Mouse (Mus musculus): Measurements from ENCODE around the gene Car10.

Gene Car10

DNA sequence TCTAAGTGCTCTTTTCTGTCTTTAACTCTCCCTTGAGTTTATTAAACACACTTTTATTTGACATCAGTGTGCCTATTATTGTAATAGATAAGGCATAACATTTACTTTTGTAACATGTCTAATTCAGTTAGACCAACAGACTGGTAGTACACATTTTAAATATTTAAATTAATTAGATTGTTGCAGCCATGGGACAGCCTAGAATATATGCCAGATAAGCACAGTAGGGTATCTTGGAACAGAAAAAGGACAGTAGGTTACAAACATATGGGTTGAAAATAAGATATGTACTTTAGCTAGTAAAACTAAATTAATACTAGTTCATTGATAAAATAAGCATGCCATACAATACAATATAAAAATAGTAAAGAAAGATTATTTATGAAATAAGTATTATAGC is 74.6 kb downstream of the Car10 start:
- DNase-seq (ENCODE audit: low spot score in 2 of 2): no peak

DNA sequence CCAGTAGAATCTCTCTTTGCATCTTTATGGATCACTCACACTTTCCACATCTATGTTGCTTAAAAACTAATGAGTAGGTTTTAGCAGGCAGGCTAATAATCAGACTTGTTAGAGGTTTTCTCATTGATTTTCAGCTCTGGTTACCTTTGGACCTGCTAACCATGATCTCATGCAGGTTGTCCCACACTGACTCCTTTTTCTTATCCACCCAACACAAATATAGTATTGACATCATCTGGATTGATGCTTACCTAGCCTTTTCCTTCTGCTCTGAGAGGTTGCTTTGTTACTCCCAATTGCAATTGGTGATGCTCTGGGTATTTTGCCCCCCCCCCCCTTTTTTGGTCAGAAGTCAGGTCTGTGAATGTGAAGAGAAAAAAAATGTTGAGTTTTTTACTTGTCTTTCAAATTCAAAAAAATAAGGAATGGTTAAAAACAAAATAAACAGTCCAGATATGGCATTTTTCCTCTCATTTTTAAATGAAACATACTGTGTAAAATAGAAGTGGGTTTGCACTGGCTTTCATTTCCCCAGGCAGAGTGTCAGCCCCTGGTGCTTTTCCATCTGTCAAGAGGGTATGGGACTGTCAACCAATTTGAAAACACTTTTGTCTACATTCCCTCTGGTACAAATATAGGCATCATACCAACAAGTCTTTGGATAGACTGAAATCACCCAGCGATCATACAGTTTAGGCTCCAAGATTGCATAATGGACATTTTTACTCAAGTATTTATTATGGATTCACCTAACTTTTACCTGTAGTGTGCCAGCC is 75.9 kb downstream of the Car10 start:
- DNase-seq (ENCODE audit: low spot score in 2 of 2): no peak

DNA sequence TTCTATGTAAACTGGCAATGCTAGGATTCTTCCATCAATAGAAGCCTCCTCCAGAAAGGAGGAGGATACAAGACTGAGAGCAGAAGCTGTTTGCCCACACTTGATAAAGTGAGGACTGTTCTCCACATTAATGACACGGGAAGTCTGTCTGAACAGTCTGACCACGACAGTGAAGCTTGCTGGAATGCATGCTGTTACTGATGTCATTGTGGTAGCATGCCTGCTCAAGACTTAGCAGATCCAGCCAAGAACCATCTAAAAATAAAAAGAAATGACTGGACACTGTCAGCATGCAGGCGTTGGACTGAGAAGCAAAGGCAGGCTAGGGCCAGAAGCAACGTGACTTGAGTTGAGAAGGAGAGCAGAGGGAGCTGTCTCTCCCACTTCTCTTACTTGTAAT is 87.6 kb downstream of the Car10 start:
- DNase-seq (ENCODE audit: low spot score in 2 of 2): no peak

DNA sequence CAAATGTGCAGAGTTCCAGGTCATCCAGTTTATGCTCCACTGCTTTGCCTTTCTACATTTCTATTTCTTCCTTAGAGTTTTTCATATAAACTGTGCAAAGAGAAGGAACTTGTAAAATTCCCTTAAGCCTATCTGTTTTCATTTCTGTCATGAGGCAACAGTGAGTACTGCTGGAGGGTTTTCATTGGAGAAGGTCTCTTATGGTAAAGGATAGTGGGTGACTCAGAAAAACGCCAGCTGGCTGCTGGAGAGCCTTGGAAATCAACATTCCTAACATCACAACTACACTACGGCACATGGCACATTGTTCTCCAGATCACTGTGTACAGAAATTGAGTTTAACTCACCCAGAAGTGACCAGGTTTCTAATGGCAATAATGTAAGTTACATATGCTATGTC is 88.3 kb downstream of the Car10 start:
- DNase-seq (ENCODE audit: low spot score in 2 of 2): no peak

DNA sequence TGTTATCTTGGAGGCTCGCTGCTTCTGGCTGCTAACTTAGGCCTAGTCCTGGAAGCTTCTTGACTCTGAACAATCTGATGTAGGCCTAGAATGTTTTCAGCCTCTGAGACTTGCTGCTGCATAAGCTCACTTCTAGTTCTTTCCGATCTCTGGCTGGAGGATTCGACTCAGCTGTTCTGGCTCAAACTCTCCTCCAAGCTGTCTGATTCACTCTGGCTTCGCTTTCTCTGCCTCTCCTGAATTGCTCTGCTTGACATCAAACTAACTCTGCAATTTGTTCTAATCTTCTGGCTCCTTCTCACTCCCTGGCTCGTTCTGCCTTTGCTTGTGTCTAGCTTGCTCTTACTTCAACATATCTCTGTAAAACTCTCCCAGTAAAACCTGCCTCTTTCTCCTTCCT is 90.8 kb downstream of the Car10 start:
- DNase-seq (ENCODE audit: low spot score in 2 of 2): no peak

DNA sequence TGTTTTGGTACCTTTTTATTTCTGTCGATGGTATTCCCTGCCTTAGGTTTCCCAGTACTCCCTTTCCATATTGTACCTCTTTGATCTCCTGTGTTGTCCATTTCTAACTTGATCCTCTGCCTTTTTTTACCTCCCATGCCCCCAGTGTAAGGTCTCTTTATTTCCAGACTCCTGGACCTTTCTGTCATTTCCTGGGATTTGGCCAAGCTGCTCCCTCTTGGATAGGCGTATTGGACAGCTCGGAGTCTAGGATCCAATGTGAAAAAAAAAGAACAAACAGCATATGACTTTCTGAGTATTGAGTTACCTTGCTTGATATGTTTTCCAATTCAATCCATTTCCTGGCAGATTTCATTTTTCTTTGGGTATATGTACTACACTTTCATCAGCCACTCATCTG is 102.2 kb downstream of the Car10 start:
- DNase-seq (ENCODE audit: low spot score in 2 of 2): no peak

DNA sequence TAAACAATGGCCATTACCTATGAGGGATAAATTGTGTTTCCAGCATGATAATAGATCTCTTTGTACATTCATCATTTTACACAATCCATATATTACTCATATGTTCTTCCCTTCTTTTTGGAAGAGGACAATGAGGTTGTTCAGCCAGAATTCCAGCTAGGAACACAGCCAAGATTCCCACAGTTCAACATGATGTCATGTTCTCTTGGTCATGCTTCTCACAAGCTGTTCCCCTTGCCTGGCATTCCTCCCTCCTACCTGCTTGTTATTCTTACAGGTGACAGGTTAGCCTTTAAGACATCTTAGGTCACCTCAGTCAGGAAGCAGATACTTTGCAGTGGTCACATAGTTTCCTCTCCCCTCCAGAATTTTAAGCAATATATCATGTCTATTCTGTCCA is 119.6 kb downstream of the Car10 start:
- no peak for DNase-seq (ENCODE audit: low spot score in 2 of 2)

DNA sequence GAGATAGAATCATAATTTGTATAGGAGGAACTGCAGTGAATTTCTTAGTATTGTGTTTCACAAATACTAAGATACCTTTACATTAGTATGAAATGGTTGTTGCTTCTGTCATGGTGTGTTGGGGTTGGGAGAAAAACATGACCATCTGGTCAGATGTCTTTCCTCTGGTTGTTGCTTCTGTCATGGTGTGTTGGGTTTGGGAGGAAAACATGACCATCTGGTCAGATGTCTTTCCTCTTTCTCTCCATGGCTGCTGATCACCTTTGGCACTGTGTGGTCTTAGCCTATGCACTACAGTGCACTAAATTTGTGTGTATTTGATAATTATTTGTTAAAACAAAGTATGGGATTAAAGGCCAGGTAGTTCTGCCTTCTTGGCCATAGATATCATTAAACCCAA is 132.2 kb downstream of the Car10 start:
- no peak for DNase-seq (ENCODE audit: low spot score in 2 of 2)

DNA sequence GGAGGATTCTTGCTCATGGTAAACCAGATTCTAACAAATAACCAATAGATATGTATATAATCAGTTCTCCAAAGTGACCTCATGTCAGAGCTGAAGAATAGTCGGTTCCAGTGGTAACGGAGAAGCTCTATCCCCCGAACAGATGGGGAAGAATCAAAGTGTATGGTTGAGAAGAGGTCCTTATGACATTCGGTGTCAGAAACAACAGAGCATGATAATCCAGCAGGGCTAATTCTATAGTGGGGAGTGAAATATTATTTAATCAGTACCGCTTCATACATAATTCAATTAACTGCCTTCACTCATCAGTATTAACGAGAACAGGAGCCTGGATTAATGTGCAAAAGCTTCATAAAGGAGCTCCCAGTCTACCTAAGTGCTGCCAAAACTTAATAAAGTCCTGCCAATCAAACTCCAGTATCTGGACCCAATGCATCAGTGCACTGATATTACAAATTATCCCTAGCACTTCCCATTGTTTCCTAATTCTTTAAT is 152.0 kb downstream of the Car10 start:
- no peak for DNase-seq (ENCODE audit: low spot score in 2 of 2)

DNA sequence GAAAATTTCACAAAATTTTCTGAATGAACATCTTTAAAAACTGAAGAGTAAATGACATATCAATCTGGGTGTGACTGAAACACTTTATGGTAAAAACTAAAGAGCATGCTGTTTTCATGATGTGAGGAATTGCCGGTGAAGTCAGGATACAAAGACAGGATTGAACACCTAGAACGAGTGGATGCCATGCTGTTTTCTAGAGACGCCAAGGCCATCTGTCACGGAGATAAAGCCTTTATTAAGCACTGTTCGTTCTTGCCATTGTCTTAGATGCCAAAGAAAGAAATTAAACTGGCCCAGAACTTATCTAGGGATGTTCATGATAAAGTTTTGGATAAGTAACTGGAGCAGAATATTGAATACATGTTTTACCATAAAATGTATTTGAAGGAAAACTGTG is 153.9 kb downstream of the Car10 start:
- DNase-seq (ENCODE audit: low spot score in 2 of 2): no peak

DNA sequence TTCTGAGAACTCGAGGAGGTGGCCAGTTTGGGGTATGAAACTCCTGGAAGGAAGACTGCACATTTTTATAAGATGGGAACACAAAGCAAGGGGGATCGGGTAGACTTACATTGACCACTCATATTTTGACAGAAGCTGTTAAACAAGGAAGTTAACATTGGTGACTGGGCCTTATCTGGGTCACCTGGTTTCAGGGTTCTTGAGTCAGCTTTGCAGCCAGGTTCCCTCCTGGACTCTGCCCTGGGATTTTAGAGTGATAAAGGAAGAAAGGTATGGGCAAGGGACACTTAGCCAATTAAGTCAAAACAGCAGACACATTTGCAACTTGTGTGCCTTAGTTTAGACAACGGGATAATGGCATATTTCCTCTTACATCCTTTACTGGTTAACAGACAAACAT is 166.2 kb downstream of the Car10 start:
- no peak for DNase-seq (ENCODE audit: low spot score in 2 of 2)

DNA sequence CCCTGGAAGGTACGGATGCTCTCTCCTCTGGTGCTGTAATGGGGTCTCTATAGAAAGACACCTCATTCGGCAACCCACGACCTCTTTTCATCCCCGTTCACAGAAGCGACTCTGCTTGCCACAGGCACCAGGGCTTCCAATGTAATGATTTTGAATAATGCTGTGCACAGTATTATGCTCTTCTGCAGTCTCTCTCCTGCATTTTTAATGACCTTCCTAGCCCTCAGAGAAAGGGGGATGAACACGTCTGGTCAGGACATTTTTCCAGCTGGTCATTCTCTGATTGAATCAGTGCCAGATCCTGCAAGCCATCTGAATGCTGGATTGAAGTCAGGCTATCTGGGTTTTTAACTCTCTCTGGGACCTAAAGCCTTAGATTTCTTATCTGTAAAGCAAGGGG is 174.2 kb downstream of the Car10 start:
- no peak for DNase-seq (ENCODE audit: low spot score in 2 of 2)

DNA sequence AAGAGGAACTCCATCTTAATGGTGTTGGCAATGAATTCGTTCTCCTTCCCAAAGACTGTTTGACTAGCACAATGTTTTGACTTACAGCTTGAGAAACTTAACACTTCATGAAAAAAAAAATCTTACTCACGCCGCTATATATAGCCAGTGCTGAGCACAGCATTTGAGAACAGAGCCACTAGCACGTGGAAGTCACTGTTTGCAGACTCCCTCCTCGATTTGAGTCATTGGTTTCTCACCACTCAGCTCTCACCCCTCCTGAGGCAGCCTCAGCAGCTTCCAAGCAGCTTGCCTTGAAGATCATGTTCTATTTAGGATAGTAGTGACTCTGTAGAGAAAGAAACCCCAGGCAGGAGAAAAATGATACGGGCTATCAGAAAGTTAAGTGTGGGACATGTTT is 176.1 kb downstream of the Car10 start:
- DNase-seq (ENCODE audit: low spot score in 2 of 2): peak; percentile 5 to 15

DNA sequence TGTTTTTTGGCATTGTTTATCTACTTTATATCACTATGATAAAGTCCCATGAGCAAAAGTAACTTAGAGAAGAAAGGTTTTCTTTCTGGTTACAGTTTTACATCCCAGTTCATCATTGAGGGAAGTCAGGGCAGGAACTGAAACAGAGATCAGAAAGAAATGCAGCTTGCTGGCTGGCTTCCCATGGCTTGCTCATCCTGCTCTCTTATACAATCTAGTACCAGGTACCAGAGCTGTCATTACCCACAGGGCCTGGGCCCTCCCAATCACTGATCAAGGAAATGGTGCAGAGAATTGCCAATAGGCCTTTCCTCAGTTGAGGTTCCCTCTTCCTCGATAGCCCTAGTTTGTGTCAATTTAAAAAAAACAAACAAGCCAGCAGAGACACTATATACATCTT is 195.8 kb downstream of the Car10 start:
- no peak for DNase-seq (ENCODE audit: low spot score in 2 of 2)

DNA sequence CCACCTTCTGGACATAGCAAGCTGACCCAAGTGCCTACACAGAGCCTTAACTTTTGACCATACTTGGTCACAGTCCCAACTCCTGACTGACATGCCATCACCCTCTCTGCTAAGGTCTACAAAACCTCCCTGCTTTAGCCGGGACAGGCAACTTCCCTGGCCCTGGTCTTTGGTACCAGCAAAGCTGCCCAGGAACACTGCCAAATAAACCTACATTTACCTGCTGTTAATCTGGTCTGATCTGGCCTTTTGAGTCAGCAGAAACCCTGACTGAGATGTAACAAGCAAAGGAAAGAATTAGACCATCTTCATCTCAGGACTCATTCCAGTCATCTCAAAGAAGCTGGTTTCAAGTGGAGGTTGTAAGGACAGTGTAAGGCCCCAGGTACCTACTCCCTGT is 212.2 kb downstream of the Car10 start:
- no peak for DNase-seq (ENCODE audit: low spot score in 2 of 2)

DNA sequence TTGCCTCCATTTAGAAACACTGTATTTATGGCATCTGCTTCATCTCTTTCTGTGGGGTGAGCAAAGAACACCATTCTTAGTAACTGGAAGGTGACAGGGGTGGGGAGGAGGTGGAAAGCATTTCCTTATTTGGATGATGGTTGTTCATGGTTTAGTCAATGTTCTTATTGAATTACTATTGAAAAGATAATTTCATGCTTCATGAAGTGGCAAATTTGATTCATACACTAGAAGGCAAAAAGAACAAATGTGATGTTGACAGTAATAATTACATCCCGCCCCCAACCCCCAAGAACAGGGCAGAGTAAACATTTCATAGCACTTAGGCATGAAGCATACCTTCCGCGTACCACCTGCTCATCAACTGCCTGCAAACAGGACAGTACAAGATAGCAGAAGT is 239.9 kb downstream of the Car10 start:
- DNase-seq (ENCODE audit: low spot score in 2 of 2): no peak

DNA sequence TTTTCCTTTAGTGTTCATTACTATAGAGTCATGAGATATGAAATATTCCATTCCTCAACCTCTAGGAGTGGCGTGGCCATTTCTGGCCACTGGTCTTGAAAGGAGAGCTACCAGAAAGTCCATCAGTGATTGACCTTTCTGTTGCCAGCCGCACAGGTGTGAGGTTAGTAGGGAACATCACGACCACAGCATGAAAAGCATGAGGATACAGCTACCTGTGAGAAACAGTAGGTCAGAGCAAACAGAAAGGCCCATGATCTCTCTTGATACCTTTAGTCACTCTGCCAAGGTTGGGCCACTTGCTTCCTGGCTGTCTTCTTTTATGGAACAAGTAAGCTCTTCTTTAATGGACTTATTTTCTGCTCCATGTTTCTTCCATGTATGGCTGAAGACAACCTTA is 246.1 kb downstream of the Car10 start:
- no peak for DNase-seq (ENCODE audit: low spot score in 2 of 2)

DNA sequence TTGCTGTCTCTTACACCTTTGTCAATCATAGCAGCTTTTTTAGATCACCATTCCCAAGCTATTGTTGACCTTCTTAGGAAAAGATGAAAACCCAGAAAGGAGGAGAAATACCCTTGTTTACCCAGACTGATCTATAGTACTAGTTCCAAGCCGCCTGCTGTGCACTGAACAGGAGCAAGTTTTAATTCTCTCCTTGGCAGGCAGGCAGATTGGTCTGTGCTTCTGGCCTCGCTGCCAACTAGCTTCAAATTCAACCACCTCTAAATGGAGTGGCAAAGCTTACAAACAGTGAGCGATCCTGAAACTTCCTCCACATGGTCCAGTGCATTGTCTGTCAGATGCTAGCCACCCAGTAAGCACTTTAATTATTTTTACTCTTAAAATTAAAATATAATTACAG is 247.0 kb downstream of the Car10 start:
- no peak for DNase-seq (ENCODE audit: low spot score in 2 of 2)

DNA sequence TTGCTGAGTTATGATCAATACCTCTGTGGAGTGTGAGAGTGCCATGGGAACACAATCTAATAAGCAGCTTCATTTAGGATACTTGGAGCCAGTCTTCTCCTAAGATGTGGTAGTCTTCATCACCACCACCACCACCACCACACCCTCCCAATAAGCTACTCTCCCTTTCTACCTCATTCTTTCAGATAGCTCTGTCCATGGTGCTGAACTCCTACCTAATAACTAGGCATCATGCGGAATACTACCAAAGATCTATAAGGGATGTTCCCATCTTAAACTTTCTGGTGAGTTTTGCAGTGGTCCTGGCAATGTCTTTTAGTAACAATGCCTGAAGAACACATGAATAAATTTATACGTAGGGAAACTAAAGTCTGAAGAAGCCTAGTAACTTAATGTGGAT is 263.7 kb downstream of the Car10 start:
- DNase-seq (ENCODE audit: low spot score in 2 of 2): no peak

DNA sequence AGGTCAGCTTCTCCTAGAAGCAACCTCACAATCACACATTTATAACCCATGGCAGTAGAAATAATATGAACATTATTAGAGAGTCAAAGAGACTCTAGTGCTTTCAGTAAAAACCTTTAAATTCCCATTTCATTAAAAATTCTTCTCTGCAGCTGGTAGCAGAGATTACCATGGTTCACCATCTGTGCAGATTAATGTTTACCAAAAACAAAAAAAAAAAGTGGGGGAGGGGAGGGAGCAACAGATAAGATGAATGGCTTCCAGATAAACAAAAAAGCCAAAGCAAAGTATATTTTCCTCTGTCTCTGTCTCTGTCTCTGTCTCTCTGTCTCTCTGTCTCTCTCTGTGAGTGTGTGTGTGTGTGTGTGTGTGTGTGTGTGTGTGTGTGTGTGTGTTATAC is 266.3 kb downstream of the Car10 start:
- no peak for DNase-seq (ENCODE audit: low spot score in 2 of 2)

DNA sequence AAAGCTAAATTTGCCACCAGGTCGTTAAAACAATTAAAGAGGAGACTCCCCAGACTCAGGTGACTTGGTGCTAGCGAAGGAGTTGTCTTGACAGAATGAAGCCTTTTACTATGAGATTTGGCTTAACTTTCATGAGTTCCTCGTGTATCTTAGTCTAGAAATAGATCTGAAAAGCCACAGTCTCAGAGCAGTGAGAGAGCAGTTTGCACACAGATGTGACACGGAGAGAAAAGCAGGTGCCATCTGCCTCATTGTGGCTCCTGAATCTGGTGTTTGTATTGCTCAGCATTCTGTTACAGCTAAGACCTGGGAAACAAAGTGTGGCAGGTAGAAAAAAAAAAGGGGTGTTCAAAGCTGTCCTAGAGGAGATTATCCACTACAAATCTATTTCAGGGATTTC is 269.4 kb downstream of the Car10 start:
- DNase-seq (ENCODE audit: low spot score in 2 of 2): no peak

DNA sequence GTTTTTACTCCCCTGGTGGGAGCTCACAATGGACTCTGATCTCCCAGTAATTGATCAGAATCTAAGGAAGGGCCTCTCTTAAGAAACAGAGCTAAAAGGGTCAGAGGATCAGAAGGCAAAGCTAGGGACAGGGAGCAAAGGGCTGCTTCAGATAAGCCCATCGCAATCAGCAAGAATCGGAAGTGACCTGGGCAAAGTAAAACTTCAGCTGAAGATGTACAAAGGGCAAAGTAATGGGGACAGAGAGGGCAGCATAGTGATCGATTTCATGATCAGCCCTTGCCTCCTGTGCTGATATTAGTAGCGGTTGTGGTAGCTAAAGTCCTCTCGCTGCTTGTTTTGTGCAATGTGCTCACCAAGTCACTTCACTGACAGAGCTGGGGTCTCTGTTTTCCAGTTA is 269.9 kb downstream of the Car10 start:
- no peak for DNase-seq (ENCODE audit: low spot score in 2 of 2)

DNA sequence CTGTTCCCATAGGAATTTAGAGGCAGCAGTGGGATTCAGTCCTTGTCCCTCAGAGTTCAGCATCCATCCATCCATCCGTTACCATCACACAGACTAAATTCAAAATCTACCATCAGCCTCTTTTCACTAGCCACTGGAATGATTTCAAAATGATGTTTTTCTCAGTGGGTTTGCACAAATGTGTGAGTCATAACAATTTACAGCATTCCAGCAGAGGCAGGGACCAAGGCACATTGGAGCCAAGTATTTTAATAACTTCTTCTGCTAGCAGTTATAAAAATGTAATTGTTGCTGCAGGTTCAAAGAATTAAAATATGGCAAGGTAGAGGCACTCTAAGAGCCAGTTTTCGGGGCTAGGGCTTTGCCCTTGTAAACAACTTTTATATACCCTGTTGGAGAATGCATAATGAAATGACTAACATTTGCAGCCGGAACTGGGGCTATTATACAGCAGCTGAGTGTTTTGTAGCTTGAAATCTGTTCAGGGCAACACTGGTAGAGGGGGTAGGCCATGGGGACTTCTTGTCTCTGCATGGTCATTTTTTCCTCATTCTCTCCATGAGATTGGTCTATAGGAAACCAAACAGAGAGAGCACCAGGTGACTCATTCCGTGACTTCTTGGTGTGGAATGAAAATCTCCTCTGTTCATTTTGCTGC is 276.0 kb downstream of the Car10 start:
- no peak for DNase-seq (ENCODE audit: low spot score in 2 of 2)

DNA sequence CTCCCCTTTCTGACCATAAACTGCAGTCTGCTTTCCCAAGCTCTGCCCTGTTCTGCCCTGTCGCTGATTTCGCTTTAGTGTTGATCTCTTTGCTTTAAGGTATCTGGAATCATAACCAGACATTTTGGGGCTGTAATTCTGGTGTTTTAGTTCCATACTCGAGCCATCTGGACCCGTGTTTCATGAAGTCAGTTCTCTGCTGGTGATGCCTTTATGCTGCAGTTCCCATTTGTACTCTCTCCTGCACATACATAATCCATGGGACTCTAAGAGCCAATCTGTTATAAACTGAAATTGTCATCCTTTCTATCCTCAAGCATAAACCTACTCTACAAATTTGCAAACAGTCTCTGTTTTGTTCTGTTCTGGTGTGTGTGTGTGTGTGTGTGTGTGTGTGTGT is 293.3 kb downstream of the Car10 start:
- DNase-seq (ENCODE audit: low spot score in 2 of 2): no peak
